Mouse (Mus musculus) C2C12 (cell line): ENCODE measurements at regions not wholly inside any gene's neighbourhood (a gene's known extent, or its start where the extent isn't known, plus 50 kb on each side); places are given as distances from the start of the nearest gene placed in this dataset.

Experiments
- H3K27me3 ChIP-seq: one replicate; pipeline ENCODE4 v1.6.1; 2011; ENCODE audit not compliant: control insufficient read depth, insufficient read depth, insufficient read length
- H3K36me3 ChIP-seq: one replicate; pipeline ENCODE4 v1.6.1; 2011; ENCODE audit not compliant: control insufficient read depth, insufficient read depth
- H3K4me3 ChIP-seq: one replicate; pipeline ENCODE4 v1.5.1; 2011; ENCODE audit warnings: mild to moderate bottlenecking, control low read depth; ENCODE audit not compliant: poor library complexity, insufficient read depth, severe bottlenecking
- H3K79me2 ChIP-seq: one replicate; pipeline ENCODE4 v1.6.1; 2011; ENCODE audit not compliant: control insufficient read depth, insufficient read depth
- H3K79me3 ChIP-seq: one replicate; pipeline ENCODE4 v1.6.1; 2011; ENCODE audit warnings: low read depth, control low read depth
- H3ac ChIP-seq: one replicate; pipeline ENCODE3; 2011; ENCODE audit warnings: low read depth; ENCODE audit not compliant: control insufficient read depth, insufficient read length
- CEBPB ChIP-seq: IDR thresholded peaks from one replicate; pipeline ENCODE4 v1.6.1; 2011; ENCODE audit warnings: low read depth, mild to moderate bottlenecking, control low read depth, moderate library complexity
- CTCF ChIP-seq: IDR thresholded peaks from one replicate; pipeline ENCODE4 v1.5.1; 2011; ENCODE audit not compliant: control insufficient read depth, insufficient read depth, insufficient read length
- FOSL1 ChIP-seq: IDR thresholded peaks from one replicate; pipeline ENCODE4 v1.8.0; 2011; ENCODE audit warnings: mild to moderate bottlenecking, low read length; ENCODE audit not compliant: poor library complexity, insufficient read depth, severe bottlenecking
- MAX ChIP-seq: IDR thresholded peaks from one replicate; pipeline ENCODE4 v1.6.1; 2011; ENCODE audit warnings: mild to moderate bottlenecking, control low read depth
- MYOD1 ChIP-seq: IDR thresholded peaks from one replicate; pipeline ENCODE4 v1.6.1; 2011; ENCODE audit warnings: low read depth; ENCODE audit not compliant: control insufficient read depth, insufficient read length
- MYOG ChIP-seq: IDR thresholded peaks from one replicate; pipeline ENCODE4 v1.6.1; 2011; ENCODE audit not compliant: control insufficient read depth, insufficient read length; ENCODE audit errors: extremely low read depth
- USF1 ChIP-seq: IDR thresholded peaks from one replicate; pipeline ENCODE4 v1.6.1; 2011; ENCODE audit warnings: low read depth, mild to moderate bottlenecking, control low read depth, moderate library complexity

DNA sequence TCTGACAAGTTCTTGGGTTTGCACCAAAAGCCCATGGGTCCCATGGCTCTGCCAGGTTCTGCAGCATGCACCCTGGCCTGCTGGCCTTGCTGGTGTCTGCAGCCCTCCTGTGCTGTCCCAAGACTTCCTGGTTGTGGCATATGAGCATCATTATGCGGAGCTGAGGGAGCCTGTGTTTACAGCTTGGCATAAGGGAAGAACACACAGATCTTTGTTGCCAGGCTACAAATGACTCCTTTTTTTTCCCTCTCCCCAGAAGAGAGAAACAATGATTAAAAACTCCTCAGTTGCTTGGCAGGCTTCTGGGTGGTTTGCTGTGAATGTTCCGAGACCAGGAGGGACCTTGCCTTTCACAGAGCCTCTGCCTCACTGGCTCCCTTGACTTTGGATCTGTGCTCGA is 323.6 kb upstream of the Zmiz1 start:
- Histone ChIP-seq H3ac (no peak overlapping the region), H3K79me3 (no peaks in the 10 kb centered on the region), H3K36me3 (no peaks in the 10 kb centered on the region), H3K4me3 (no peak overlapping the region), H3K79me2 (no peaks in the 10 kb centered on the region), H3K27me3 (no peaks in the 10 kb centered on the region)
- TF ChIP-seq MAX (no peak), CTCF (no peak), USF1 (no peak), FOSL1 (no peak), MYOG (no peak), CEBPB (no peak)

DNA sequence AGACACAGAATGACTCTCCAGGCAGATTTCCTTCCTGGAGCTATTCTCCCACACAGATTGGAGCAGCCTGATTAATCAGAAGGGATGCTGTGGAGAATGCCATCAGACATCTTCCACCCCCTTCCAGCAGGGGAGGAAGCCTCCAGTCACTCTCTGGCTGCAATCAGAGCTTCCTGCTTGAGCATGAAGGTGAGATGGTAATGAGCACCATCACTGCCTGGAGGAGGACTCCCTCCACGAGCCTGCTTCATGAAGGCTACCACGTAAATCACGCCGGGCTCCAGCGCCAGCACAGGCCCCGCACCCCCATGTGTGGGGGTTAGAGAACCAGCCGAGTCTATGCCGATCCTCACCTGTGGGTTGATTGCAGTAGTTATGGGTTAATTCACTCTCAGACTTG is 321.7 kb upstream of the Zmiz1 start:
- TF ChIP-seq CEBPB (no peak), FOSL1 (no peak), CTCF (no peak), MYOD1 (no peak)
- Histone ChIP-seq H3K27me3 (no peaks in the 10 kb centered on the region), H3K79me2 (no peaks in the 10 kb centered on the region), H3K79me3 (no peaks in the 10 kb centered on the region), H3ac (no peak overlapping the region), H3K4me3 (no peak overlapping the region), H3K36me3 (no peaks in the 10 kb centered on the region)

DNA sequence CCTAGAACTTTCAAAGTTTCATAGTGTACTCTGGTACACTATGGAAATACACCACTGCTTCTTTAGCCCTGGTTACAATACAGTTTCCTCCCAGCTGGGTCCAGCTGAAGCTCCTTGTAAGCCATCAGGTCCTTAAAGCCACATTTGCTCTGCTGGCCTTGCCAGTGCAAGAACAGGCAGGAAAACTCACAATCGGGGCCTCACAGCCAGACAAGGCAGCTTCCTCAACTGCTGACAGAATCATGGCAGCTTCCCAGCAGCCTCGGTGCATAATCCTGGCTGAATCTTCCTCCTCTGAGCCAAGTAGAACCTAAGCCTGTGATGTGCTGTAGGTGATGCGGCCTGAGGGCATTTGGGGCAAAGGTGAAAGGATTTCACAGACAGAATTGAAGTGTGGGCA is 320.5 kb upstream of the Zmiz1 start:
- Histone ChIP-seq H3K27me3 (no peaks in the 10 kb centered on the region), H3ac (no peak overlapping the region), H3K4me3 (no peak overlapping the region), H3K36me3 (no peaks in the 10 kb centered on the region), H3K79me2 (no peaks in the 10 kb centered on the region), H3K79me3 (no peaks in the 10 kb centered on the region)
- TF ChIP-seq MAX (no peak), USF1 (no peak)

DNA sequence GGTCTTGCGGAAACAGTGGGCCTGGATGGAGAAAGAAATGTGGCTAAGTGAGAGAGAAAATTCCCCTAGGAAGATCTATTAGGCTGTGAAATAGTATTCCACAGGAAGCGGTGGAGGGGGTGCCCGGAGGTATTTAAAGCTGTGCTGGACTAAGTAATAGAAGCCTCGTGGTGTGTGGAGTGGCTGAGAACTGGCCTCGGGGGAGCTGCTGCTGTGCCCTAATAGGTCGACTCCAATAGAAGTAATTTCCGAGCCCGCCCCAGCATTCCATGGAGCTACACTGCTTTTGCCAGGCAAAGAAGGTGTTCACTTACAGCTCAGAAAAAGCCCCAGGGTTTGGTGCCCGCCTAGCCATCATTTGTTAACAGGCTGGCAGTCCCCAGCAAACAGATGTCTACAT is 317.1 kb upstream of the Zmiz1 start:
- no peaks in the 10 kb centered on the region for H3K79me2 ChIP-seq
- H3ac ChIP-seq, result no peak overlapping the region
- no peaks in the 10 kb centered on the region for H3K79me3 ChIP-seq
- no peak overlapping the region for H3K4me3 ChIP-seq
- no peaks in the 10 kb centered on the region for H3K27me3 ChIP-seq
- TF ChIP-seq CEBPB (no peak), MYOG (no peak), MYOD1 (no peak), MAX (no peak), CTCF (no peak), FOSL1 (no peak), USF1 (no peak)
- H3K36me3 ChIP-seq, result no peaks in the 10 kb centered on the region

DNA sequence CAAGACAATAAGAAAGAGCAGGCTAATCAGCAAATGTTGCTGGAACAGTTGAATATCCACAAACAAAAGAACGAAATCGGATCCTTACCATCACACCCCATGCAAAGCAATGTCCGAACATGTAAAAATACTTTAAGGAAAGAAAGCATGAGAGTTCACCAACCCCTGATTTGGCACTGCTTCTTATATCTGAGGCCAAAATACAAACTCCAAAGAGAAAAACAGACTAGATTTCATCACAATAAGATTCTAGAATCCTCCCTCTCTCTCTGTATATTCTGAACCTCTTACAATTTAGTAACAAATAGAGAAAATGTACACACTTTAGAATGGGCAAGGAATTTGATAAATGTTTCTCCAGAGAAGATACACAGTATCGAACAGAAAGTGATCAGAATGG is 315.9 kb upstream of the Zmiz1 start:
- no peaks in the 10 kb centered on the region for H3K79me2 ChIP-seq
- TF ChIP-seq FOSL1, result no peak
- no peak for TF ChIP-seq MYOD1
- TF ChIP-seq MYOG, result no peak
- TF ChIP-seq USF1, result no peak
- no peak for TF ChIP-seq CTCF
- no peak for TF ChIP-seq CEBPB
- H3K4me3 ChIP-seq, result no peak overlapping the region
- H3K79me3 ChIP-seq, result no peaks in the 10 kb centered on the region
- H3K27me3 ChIP-seq, result no peaks in the 10 kb centered on the region
- H3K36me3 ChIP-seq, result no peaks in the 10 kb centered on the region
- no peak overlapping the region for H3ac ChIP-seq

DNA sequence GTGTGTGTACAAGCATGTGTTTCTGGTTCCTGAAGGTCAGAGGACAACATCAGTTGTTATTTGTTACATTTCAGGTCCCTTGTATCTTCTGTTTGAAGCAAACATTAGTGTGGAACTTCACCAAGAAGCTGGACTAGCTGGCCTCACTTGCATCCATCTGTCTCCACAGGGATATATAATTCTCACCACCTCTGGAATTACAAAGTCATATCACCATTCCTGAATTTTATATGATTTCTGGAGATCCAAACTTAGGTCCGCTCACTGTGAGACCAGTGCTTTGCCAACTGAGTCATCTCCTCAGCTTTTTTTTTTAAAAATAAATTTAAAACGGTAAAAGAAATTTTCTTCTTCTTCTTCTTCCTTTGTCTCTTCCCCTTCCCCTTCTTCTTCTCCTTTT is 311.3 kb upstream of the Zmiz1 start:
- Histone ChIP-seq H3K36me3 (no peaks in the 10 kb centered on the region), H3K4me3 (no peak overlapping the region), H3ac (no peak overlapping the region), H3K79me3 (no peaks in the 10 kb centered on the region), H3K79me2 (no peaks in the 10 kb centered on the region), H3K27me3 (no peaks in the 10 kb centered on the region)
- TF ChIP-seq CEBPB (no peak), MYOG (no peak), FOSL1 (no peak), MYOD1 (no peak), CTCF (no peak), USF1 (no peak), MAX (no peak)

DNA sequence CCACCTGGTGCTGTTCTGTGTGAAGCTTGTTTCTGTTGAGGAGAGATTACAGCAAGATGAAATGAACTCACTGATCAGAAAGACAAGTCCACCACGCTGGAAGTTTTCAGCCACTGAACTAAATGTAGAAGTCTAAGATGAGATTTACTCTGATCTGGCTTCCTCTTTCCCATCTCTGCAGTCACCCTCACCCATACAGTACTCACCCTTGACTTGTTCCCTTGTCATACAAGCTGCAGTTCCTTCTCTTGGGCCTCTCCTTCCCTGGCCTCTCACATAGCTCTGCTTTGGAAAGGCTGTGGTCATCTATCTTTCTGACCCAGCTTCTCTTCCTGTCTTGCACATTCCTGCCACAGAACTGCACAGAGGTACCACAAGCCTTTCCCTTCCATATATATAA is 308.0 kb upstream of the Zmiz1 start:
- Histone ChIP-seq H3K79me3 (no peaks in the 10 kb centered on the region), H3K4me3 (no peak overlapping the region), H3K27me3 (no peaks in the 10 kb centered on the region), H3ac (no peak overlapping the region), H3K79me2 (no peaks in the 10 kb centered on the region), H3K36me3 (no peaks in the 10 kb centered on the region)
- TF ChIP-seq FOSL1, result no peak
- TF ChIP-seq CEBPB, result no peak
- no peak for TF ChIP-seq MYOG
- TF ChIP-seq MYOD1, result no peak
- TF ChIP-seq CTCF, result no peak
- TF ChIP-seq USF1, result no peak
- TF ChIP-seq MAX, result no peak
